Mouse (Mus musculus) adrenal gland, postnatal 4 days (tissue): ENCODE measurements around the gene Pfn3. TPM values are rescaled to one million over a fixed set of nuclear protein-coding genes. Genes with fewer than 3 reads are reported as not detected.

Experiments
- DNase-seq, 2 experiments: peaks; one replicate each; pipeline ENCODE4 v3.0.0; 2021 to 2022; ENCODE audit warnings: low spot score in 2 of 2, mixed read lengths in 2 of 2
- microRNA-seq: library from miRNA; unstranded; fragments of <30 nt; microRNA quantifications from one replicate; pipeline ENCODE4 v1.2.0, GENCODE M21; 2021
- total RNA-seq, 2 experiments: library from RNA; stranded (reverse); gene quantifications; 2 replicates each; pipeline ENCODE4 v1.2.3; 2021

Gene Pfn3
- total RNA-seq, 2 experiments from 2014 or later, result not detected

DNA sequence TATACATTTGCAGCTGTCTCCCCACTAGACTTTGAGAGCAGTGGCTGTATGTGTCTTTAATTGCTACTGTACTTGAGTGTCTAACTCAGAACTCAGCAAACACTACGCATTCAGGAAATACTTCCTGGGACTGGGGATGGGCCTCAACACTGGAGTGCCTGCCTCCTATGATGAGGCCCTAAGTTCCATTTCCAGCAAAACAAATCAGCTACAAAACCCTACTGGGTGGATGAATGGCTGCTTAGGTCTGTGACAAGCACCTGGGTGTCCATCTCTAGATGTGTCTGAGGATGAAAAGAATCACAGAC is 15.0 kb downstream of the Pfn3 start:
- no peak for DNase-seq

DNA sequence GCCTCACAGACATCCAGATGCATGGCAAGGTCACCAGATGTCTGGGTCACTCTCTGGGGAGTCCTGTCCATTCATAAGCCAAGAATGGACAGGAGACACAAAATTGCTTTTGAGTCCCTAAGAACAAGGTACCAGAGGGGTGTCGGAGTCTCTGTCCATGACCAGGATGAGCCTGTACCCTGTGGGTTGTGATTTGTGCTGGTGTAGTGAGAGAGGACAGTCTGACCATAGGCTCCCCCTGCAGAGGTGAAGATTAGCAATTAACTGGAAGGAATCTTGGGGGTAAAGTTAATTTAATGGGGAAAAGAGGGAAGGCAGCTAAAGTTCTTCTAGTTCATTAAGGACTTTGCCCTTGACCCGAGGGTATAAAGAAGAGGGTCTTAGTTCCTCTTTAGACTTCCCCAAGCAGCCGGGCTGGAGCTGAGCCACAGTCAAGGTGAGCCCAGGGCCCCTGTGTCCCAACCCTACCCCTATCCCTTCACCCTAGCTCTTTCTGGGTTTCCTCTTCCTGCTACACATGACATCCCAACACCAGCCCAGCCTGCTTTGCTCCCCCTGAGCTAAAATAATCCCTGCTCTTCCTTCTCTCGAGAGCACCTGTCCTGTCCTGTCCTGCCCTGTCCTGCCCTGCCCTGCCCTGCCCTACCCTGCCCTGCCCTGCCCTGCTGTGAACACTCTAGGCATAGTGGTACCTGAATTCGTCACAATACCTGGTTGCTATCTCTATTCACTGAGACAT is 15.6 kb downstream of the Pfn3 start:
- no peak for DNase-seq

DNA sequence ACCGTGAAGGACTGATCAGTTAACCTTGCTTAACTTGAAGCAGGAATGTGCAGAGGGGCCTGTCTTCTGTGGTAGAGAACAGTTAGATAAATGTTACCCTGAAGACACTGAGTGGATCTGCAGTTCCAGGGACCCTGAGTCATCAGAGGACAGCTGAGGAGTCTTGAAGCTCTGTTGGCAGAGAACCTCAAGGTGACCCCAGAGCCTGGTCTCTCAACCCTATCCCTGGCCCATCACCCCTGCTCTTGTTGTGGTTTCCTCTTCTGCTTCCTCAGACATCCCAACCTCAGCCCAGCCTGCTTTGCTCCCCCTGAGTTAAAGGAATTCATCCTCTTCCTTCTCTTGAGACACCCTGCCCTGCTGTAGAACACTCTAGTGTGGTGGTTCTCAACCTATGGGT is 16.9 kb downstream of the Pfn3 start, which contains the start of gene Slc34a1:
Gene Slc34a1, plus strand, starts transcription at position 100 of the 400 bp plus-strand sequence.
- DNase-seq, result no peak

DNA sequence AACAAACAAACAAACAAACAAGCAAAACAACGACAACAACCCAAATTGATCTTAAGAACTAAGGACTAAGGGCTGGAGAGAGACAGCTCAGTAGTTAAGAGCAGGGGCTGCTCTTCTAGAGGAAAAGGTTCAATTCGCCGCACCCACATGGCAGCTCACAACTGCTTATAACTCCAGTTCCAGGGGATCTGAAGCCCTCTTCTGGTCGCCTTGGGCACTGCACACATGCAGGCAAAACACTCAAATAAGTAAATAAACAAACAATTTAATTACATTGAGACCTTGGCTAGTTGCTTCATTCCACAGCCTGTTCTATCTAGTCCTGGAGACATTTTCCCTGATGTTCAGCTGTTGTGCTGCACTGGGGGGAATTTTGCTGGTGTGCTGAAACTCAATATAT is 22.1 kb downstream of the Pfn3 start:
- no peak for DNase-seq

DNA sequence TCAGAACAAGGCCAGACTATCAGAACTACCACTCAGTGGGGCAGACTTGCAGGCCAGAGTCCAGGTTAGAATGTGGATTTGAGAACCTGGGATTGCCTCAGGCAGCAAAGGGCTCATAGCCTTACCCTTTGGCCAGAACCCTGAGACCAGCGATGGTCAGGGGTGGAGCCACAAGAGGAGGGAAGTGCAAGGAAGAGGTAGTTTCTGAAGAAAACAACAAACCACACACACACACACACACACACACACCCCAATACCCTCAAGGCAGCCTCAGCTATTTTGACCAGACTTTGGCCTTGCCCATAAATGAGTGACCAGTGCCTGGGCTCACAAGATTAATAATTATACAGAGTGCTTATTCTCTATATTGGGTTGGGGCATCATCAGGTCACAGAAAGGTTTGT is 23.4 kb downstream of the Pfn3 start:
- DNase-seq, result no peak

DNA sequence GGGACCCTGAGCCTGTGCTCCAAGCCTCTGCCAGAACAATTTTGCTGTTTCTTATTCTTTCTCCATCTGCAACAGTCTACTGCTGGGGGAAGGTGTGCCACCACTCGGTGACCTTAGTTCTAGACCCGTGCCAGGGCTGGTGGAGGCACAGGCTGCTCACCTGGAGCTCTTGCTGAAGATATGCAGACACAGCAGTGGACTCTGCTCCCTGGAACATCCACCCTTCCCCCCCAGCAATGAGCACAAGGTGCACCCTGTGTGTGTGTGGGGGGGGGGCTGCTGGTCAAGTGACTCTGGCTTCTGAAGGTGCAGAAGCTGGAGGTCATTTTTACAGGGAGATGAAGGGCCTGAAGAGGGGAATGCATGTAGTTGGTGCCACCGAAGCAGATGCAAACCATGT is 24.4 kb downstream of the Pfn3 start:
- no peak for DNase-seq

DNA sequence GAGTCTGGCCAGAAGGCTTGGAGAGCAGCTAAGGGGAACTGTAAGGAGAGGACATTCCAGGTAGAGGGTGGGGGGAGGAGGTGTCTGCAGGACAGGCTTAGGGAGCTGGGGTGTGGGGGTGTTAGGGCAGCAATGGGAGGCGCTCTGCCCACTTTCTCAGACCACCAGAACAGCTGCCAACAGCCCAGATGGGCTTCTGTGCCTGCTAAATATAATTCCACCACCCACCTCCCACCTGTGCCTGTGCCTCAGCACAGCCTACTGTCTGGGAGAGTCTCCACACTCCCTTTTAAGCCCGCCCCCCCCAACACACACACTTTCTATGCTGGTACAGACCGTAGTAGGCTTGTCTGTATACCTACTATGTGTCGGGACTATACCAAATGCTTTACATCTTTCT is 33.2 kb downstream of the Pfn3 start:
- DNase-seq, result no peak

DNA sequence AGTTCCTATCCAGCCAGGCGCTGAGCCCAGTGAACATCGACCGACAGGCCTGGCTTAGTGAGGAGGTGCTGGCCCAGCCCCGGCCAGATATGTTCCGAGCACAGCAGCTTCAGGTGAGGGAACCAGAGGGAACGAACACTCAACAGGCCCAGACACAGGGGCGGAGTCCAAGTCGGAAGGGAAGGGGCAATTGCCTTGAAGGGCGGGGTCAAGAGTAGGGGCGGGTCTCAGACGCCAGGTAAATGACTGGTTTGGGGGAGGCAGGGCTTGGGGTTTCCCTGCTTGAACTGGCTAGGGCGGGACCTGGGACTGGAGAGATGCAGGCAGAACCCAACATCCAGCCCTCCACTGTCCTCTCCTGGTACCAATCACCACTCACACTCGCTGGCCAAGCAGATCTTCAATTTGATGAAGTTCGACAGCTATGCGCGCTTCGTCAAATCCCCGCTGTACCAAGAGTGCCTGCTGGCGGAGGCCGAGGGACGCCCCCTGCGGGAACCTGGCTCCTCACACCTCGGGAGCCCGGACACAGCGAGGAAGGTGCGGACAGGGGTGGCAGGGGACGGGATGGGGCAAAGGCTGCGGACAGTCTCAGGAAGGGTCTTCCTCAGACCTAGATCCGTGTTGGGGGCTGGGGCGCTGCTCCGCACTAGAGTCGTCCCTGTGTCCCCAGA is 36.0 kb downstream of the Pfn3 start:
- no peak for DNase-seq

DNA sequence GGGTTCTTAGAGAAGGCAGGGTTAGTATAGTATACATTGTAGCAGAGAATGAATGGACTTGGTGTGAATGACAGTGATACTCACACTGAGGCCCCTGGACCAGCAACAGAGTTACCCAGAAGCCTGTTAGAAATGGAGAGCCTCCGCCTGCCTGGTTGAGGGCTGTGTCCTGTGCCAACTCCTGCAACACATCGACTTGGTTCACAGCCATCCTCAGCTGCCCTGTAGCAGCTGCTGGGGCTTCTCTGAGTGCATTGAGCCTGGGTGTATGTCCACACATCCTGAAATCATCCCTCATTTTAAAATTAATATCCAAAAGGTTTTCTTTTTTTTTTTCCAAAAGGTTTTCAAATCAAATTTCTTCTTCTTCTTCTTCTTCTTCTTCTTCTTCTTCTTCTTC is 39.2 kb downstream of the Pfn3 start:
- DNase-seq, result no peak

DNA sequence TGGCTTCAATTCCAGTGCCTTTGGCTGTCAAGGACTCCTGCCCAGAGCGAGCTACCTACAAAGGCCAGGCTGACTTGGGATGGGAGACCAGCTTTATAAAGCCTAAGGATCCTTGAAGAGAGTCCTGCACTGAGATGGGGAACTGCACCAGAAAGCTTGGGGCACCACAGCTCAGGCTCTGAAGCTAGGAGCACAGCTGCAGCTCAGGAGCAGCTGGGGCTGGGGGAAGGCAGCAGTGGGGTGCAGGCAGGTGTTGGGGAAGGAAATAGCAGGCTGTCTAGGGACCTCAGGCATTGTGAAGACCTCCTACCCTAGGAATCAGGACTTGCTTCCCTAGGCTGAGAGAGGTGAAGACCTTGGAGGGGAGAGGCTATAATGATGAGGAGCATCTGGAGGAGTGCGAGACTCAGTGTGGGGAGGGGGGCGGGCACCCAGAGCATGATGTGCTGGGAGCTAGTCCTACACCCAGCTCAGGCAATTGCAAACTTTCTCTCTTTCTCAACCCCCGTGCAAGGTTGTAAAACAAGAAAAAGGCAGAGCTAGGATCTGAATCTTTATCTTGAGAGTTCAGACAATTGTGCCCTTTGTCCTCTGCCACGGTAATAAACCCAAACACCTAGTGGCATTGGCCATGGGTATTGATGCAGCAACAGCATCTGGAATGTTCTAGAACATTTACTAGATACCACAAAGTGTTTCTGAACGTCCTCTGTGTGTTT is 40.7 kb downstream of the Pfn3 start:
- DNase-seq, result no peak

DNA sequence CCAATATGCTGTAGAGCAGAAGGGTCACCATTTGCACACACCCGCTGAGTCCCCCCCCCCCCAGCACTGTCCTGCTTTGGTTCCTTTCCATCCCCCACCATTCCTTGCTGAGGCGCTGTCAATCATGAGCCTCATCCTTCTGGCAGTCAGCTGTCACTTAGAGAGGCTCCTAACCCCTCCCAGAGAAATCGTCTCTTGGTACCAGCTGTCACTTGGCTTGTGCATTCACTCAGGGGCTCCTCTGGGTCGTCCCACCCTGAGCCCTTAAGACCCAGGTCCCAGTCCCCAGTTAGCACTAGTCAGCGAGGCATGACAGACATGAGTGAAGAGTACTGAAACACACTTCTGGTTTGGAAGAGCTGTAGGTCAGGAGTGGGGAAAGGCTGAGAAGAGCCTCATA is 43.3 kb downstream of the Pfn3 start:
- no peak for DNase-seq

DNA sequence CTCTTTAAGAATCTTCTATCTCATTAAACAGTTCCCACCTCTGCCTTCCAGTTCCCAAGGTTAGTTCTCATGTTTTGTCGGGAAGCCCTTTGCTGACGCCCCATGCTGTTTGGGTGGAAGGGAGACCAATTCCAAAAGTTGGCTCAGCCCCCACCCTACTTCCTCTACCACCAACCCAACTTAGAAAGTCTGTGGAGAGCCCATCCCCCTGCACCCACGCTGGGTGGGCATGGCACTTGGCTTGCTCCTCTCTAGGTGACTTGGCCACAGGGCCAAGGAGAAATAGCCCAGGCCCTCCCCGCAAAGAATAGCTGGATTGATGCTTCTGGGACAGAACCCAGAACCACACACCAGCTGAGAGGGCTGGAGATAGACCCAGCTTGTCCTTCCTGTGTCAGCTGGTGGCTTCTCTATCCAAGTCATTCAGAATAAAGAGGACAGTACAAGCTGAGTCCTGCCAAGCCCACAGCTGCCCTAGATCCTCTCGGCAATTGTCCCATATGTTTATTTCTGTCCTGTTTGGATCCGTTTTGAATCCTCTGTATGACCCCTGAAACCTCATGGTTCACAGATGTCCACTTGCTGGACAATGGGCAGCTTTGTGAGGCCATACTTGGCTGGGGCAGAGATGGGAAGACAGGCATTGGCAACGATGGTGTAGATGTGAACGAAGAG is 43.9 kb downstream of the Pfn3 start:
- DNase-seq, result no peak

DNA sequence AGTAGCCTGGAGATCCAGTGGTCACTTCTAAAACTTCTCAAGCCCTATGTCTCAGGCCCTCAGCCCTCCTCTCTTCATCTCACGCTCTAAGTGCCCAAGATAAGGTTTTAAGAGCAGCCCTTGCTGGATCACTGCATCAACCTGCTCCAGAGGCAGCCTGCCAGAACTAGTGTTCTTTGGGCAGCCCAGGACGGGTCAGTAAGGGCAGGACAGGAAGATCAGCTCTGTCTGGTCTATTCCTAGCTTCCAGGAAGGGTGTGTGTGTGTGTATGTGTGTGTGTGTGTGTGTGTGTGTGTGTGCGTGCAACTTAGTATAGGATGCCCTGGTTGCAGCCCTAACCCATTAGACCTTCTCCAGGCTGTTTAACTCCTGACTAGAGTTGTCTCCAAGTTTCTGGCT is 44.8 kb downstream of the Pfn3 start:
- no peak for DNase-seq

DNA sequence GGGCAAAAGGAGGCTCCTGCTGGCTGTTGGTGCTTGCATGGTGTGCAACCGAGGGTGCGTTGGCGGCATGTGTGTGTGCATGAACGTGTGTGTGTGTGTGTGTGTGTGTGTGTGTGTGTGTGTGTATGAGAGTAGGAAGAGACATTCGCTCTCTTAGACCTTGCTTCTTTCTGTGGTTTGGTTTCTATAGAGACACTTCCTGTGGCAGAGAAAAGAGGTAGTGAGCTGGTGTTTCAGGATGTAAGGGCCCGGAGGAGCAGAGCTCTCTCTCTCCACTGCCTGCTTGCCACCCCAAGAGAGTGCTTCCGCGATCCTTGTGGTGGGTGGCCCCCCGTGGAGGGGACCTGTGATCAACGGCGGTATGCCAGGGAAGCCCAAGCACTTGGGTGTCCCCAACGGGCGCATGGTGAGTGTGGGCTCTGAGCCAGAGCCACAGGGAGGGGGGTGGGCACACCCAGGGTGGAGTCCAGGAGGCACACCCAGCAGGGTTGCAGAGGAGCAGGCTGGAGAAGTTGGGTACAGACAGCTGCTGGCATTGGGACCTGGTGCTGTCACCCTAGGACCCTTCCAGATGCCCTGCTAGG is 45.4 kb downstream of the Pfn3 start, which contains the start of gene Rgs14:
Gene Rgs14, plus strand, starts transcription at position 202 of the 584 bp plus-strand sequence.
- DNase-seq, result no peak

DNA sequence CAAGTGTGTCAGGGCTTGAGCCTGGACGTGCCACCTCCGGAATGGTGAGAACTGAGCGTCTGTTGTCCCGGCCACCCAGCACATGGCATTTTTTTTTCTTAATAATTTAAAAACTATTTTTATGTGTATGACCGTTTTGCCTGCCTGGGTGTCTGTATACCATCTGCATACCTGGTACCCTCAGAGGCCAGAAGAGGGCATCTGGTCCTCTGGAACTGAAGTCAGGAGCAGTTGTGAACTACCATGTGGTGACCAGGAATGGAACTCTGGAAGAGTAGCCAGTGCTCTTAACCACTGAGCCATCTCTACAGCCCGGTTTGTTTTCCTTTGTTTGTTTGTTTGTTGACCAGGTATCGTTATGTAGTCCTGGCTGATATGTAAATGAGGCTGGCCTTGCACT is 46.6 kb downstream of the Pfn3 start:
- DNase-seq, result no peak

Small RNA genes within 50 kb of the gene (microRNA-seq; reads per million reads assigned to microRNA genes)
- gene Mir6943, result 1.3 reads per million

Other genes with a start within 250 kb of the Pfn3 start
- 100 to 1,000 TPM; 168 to 172 TPM for gene Nsd1, start 205.4 kb downstream of the Pfn3 start, total RNA-seq
- 100 to 1,000 TPM; 190 to 193 TPM for gene Prelid1, start 94.7 kb downstream of the Pfn3 start, total RNA-seq
- gene Rab24, start 93.3 kb downstream of the Pfn3 start, total RNA-seq, result 10 to 100 TPM; 79.8 to 86.9 TPM
- gene Mxd3, start 85.4 kb downstream of the Pfn3 start, total RNA-seq, result 10 to 100 TPM; 16.2 to 18.0 TPM
- 100 to 1,000 TPM; 105 to 114 TPM for gene Lman2, start 52.4 kb downstream of the Pfn3 start, total RNA-seq
- gene Rgs14, start 45.5 kb downstream of the Pfn3 start, total RNA-seq, result 1 to 10 TPM; 1.0 to 1.1 TPM
- gene Slc34a1, start 17.0 kb downstream of the Pfn3 start, total RNA-seq, result 100 to 1,000 TPM in 1 of 2 experiments, 1 to 10 TPM in 1; 3.5 to 132 TPM
- gene F12, start 11.6 kb upstream of the Pfn3 start, total RNA-seq, result 10 to 100 TPM in 1 of 2 experiments, 1 to 10 TPM in 1; 1.3 to 36.6 TPM
- 10 to 100 TPM; 54.3 to 56.7 TPM for gene Grk6, start 29.8 kb upstream of the Pfn3 start, total RNA-seq
- gene Prr7, start 49.0 kb upstream of the Pfn3 start, total RNA-seq, result 1 to 10 TPM; 6.4 to 8.0 TPM
- 10 to 100 TPM; 56.4 to 75.6 TPM for gene Dbn1, start 72.9 kb upstream of the Pfn3 start, total RNA-seq
- gene Pdlim7, start 98.4 kb upstream of the Pfn3 start, total RNA-seq, result 10 to 100 TPM; 44.5 to 47.1 TPM
- gene Dok3, start 114.1 kb upstream of the Pfn3 start, total RNA-seq, result 1 to 10 TPM; 2.6 to 4.7 TPM
- gene Ddx41, start 121.4 kb upstream of the Pfn3 start, total RNA-seq, result 10 to 100 TPM; 54.0 to 57.4 TPM
- 10 to 100 TPM; 61.6 to 76.7 TPM for gene Fam193b, start 155.9 kb upstream of the Pfn3 start, total RNA-seq
- gene Tmed9, start 158.5 kb upstream of the Pfn3 start, total RNA-seq, result 100 to 1,000 TPM; 167 to 169 TPM
- 10 to 100 TPM; 16.5 to 18.8 TPM for gene B4galt7, start 184.7 kb upstream of the Pfn3 start, total RNA-seq
- 10 to 100 TPM; 40.7 to 41.4 TPM for gene Caml, start 207.8 kb upstream of the Pfn3 start, total RNA-seq
- 10 to 100 TPM; 57.1 to 57.2 TPM for gene Ddx46, start 219.8 kb upstream of the Pfn3 start, total RNA-seq